Mouse (Mus musculus): ENCODE data around the gene Plcg1.

Plcg1 gene

DNA sequence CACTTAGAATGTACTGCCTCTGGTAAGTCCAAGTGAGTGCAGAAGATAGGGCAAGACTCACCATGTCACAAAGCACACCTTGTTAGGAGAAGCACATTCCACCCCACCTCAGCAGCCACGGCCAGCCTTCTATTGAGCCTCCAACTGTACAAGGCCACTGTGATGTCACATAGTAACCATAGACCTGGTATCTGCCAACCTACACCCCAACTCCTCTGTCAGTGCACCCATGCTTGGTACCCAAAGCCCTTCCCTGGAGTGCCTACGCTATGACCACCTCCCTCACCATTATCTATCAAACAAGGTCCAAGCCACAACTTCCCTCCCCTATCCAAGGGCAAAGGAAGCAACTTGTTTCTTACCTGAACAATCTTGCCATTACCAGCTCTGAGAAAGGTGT lies 37.9 kb downstream of the Plcg1 start:
- no peak for DNase-seq (ENCODE audit: low read depth, low spot score)

DNA sequence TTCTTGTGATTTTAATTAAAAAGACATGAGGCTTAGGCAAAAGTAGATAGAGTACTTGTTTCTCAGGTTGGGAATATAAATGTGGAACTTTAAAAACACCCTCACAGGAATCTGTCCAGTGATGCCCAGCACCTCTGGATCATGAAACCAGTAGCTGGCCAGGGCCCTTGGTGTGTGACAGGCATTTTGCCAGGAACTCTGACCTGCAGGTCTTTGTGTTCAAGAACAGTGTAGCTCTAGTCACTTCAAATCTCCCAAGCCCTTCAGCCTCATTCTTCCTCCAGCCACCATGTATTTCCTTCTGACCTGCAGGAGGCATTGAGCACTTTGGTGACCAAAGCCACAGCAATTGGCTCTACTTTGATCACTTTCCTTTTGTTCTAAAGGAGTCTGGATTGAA lies 39.3 kb downstream of the Plcg1 start:
- DNase-seq (ENCODE audit: low read depth, low spot score), result no peak

DNA sequence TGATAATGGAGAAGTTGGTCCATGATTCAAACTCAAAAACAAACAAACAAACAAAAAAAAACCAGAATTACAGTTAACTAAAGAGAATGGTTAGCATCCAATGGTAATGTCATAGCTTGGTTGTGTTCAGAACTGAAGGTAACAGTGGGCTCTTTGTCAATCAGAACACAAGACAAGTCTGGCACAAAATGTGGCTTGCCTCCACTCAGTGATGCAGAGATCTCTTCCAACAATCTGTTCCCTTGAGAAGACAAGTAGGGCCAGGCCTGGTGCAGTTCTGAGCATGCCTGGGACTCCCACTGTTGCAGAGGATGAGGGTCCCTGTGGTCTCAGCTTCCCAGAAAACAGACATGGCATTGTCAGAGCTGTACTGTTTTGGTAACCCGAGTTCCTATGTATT lies 39.8 kb downstream of the Plcg1 start:
- DNase-seq (ENCODE audit: low read depth, low spot score), result no peak

DNA sequence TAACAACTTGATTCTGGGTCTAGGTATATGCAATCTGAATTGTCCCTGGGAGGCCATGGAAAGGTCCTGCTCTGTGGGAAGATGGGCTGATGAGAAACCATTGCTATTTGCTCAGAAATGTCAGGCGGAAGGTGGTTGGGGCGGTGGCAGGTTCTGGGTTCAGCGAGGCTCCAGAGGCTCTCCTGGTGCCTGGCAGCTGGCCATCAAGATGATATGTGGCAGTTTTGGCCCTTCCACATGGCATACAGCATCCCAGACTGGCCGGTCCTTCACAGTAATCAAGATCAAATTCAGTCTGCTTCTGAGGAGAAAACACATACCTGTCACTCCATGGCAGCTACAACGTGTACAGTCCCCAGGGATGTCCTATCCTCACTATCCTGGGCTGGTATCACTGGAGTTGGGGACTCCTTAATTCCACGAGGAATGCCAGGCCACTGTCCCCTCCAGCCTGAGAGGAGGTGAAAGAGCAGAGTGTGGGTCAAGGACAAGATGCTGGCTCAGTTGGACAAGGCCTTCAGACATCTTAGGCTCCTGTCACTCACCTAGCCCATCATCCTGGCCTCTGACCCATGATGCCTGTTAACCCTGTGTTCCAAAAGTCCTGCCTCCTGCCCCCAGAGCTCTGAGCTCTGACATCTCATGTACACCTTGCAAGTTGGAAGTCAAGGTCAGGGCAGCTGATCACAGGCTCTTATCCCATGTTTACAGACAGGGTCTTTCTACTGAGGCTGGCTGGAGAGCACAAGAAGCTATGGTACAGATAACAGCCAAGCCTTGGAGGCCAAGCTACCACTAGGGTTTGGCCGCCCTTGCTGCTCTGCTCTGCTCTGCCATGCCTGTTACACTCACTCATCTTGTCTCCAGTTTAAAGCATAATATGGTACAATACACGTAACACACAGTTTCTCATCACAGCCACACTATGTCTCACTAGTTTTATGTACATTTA lies 40.5 kb downstream of the Plcg1 start:
- DNase-seq (ENCODE audit: low read depth, low spot score), result no peak

DNA sequence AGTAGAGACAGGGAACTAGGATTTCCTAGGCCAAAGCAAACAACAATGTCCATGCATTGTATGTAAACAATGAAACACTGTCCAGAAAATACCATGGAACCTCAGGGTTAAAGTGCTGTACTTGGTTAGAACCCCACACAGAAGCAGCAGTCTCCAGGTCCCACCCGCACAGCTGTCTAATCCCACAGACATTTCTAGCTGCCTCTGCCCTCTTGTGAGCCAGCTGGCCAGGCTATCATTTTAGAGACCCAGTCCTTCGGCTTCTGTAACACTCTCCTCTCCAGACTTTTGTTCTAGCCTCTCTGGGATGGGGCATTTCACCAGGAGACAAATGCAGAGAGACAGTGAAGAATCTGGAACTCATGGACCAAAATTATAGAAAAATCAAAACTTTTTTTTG lies 46.9 kb downstream of the Plcg1 start:
- no peak for DNase-seq (ENCODE audit: low read depth, low spot score)

DNA sequence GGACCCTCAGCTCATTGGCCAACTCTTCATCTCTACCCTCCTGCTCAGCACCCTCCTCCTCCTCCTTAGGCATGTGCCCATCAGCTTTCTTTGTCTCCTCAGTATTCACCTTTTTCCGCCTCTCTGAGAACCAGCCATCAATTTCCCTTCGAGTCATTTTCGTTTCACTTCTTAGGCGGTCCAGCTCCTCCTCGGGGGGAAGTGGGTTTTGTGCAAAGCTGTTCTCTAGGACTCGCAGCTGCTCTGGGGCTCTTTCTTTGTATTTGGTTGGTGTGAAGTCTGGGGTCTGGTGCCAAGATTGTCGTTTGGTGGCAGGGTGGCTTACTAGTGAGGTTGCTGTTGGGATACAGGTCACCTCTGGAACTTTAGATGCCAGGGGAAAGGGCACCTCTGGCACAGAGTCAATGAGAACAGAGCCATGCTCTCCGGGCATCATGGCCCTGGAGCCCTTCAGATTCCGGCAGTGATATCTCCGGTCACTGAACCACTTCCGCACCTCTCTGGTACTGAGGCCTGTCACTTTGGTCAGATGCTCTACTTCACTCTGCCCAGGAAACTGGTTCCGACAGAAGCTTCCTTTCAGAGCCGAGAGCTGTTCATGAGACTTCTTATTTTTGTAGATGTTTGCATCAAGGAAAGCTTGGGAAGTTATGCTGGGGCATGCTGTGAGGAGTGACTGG lies 49.2 kb downstream of the Plcg1 start:
- DNase-seq (ENCODE audit: low read depth, low spot score), result no peak

DNA sequence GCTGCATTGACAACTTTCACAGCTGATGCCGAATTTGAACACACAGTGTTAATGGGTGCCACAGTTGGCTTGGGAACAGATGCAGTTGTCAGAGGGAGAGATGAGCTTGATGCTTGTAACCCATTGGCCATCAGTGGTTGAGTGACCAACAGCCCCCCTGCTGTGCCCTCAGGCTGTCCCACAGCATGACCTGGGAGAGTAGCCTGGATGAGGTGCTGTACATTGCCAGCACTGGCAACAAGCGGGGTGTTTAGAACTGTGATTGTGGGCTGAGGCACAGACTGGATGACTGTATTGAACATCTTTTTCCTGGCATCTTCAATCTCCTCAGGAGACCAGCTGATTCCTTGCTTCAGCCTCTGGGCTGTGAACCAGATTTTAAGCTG lies 49.7 kb downstream of the Plcg1 start:
- no peak for DNase-seq (ENCODE audit: low read depth, low spot score)

DNA sequence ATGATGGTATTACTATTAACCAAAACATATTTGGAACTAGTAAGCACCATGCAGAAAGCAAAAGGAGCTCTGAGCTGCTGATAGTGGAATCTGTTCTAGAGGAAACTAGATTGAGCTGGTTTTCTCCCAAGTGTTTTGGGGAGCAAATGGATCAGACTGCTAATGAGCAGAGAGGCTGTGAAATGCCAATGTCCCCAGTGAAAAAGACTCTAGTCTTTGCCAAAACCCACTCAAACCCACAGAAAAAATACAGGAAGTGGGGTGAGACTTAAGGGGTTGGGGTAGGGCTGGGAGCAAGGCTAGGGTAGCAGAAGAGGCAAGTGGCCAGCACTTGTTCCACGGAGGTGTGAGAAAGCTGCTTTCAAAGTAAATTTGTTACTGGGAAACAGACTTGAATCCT lies 55.2 kb downstream of the Plcg1 start:
- DNase-seq (ENCODE audit: low read depth, low spot score), result no peak

DNA sequence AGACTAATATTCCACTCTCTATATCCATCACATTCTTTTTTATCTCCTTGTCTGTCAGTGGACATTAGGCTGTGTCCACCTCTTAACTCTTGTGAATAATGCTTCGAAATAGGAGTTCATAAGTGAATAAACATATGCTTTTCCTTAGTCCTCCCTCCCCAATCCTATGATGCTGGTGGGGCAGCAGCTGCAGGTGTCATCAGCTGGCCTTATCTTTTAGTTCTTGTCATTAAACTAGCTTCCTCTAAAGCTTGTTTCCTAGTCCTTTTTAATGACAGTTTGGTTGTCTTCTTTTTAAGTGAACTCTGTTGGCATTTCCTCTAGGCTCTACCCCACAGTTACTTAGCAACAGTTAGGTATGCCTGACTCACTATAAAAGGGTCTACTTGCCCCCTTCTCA lies 57.9 kb downstream of the Plcg1 start:
- no peak for DNase-seq (ENCODE audit: low read depth, low spot score)

DNA sequence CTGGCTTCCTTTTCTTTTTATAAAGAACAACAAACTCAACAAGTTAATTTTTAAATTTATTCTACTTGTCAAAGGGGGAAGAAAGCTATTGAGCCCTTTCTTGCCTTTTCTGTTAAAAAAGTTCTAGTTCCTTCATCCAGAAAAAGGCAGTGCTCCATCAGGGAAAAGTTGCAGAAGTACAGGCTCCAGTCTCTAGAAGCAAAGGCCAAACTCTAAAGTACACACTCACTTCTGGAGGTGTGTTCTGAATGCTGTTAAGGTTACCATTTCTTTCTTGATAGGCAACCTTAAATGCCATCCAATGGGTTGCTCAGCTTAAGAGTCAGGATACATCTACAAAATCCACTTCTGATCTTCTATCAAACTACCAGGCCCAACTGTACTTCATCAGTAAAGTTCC lies 58.6 kb downstream of the Plcg1 start:
- DNase-seq (ENCODE audit: low read depth, low spot score), result no peak

DNA sequence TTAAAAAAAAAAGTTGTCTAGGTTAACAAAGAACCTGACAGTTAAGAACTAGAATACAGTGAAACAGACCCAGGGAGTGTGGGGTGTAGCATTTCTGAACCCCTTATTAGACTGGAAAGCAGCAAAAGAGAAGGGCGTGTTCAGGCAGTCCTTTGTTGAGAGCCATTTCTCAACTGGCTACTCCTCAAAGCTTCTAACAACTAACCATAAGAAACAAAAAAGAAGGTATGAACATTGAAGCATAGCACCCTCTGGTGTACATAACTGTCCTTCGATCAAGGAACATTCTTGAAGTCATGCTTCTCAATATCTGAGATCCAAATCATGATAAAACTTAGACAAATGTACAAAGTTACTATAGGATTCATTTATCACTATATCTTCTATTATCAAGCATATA lies 62.0 kb downstream of the Plcg1 start:
- DNase-seq (ENCODE audit: low read depth, low spot score), result no peak

DNA sequence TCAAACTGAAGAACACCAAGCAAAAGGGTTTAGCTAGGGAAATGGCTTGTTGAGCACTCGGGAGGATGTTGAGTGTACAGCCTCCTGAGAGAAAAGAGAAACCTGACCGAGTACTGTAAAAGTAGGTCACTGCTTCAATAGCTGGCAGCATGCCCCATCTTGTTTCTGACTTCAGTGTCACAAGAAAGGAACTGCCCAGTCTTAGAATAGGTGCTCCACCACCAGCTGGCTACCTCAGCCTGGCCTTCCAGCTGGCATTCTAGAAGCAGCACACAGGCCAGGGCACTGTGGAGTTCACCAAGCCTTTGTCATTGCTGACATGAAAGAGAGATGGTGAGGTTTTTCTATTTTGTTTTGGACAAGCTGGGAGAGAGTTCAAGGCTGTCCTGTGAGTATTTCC lies 65.9 kb downstream of the Plcg1 start:
- DNase-seq (ENCODE audit: low read depth, low spot score), result no peak

DNA sequence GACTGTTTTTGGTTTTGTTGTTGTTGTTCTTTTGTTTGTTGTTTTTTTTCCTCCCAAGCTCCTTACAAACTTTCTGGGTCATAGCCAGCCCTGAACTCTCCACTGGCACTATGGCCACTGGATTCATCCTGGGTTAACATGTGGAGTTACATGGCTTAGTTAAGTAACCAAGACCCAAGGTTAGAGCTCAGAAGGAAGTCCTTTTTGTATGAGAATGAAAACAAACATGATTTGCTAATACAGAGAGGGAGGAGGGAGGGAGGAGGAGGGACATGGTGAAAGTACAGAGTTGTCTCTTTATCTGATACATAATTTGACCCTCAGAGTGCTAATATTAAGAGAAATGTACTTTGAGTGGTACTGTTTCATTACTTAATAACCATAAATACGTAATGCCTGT lies 67.1 kb downstream of the Plcg1 start:
- DNase-seq (ENCODE audit: low read depth, low spot score), result no peak

DNA sequence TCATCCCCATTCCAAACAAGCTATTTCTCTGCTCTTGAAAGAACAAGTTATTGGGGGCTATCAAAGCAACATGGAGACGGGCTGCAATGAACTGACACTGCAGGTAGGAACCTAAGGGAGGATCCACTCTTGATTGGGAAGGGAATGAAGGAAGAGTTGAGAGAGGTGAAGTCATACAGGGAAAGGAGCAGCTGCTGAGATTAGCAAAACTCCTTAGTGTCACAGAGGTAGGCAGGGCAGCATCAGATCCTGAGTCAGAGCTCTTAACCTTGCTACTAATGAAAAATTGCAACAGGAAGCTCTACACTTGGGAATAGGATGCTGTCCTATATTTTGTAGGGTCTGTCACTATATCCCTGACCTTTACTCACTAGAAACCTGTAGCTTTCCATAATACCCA lies 69.9 kb downstream of the Plcg1 start:
- DNase-seq (ENCODE audit: low read depth, low spot score), result no peak

DNA sequence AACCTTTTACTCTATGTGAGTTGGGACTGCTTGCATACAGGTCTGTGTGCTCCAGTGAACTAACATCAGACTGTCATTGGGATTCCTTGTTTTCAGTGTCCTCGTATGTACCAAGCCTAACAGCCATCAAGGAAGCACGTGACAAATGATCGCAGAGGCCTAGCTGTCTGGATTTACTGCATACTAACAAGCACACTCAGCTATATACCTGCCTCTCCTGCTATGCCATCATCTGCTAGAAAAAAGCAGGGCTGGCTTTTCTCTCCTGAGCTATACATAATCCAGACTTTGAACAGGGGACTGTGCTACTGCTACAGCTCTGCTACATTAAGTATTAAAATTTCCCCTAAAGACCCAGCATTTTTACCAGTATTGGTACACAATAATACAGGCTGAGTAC lies 71.2 kb downstream of the Plcg1 start:
- DNase-seq (ENCODE audit: low read depth, low spot score), result no peak

DNA sequence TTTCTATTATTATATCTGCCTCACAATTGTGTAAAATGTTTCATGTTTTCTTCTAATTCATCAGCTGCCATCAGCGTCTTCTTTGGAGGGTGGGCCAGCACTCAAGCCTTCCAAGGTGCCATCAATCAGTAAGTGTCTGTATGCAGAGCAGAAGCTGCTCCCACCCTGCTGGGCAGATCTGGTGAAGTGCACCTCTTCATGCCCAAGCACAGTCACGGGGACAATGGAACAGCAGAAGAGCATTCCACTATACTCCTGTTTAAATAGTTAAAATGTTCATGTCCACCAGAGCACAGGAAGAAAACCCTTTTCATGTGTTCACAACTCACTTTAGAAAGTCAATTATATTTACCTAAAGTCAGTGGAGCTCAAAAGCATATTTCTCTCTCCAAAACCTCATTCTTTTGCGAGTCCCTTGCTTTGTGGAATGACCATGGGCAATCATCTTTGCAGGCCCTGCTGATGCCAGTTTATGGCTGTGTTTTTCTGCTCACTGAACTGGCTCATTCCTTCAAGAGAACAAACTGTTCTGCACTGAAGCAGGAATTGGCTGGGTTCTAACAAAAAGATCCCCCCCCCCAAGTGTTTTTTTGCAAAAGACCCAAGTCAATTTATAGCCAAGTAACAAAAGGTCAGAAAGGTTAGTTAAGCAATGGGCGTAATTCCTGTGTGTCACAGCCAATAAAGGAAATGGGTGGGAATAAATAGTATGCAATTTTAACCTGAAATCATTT lies 73.9 kb downstream of the Plcg1 start:
- no peak for DNase-seq (ENCODE audit: low read depth, low spot score)

DNA sequence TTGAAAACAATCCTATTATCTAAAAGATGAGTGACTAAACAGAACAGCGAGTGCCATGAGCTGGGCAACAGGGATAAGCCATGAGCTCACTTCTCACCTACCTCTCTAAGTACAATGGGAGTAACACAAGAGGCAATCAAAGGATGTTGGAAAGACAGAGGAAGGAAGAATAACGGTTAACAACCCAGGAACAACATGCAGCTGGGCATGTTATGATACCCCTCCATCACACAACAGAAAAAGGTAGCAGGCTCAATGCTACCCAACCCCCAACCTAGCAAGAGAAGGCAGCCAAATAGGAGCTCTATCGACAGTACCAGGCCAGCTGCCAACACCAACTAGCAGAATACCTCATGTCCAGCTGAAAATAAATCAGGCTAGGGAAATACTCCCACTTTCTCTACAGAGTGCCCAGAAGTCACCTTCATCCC lies 75.0 kb downstream of the Plcg1 start:
- no peak for DNase-seq (ENCODE audit: low read depth, low spot score)

DNA sequence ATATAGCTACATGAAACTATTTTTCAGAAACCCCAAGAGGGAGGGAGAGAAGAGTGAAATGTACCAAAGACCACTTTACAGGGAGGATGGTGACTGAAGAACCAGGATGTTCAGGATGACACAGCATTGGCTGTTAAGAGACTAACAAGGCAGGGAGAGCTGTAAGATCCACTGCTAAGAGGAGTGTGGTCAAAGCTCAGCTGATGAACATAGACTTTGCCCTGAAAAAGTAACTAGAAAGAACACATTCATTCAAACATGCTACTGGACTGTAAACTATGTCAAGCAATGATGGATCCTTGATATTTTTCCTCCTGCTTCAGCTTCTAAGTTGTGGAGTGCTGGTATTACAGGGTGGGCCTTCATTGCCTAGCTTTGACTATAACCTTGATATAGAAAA lies 79.3 kb downstream of the Plcg1 start:
- no peak for DNase-seq (ENCODE audit: low read depth, low spot score)

DNA sequence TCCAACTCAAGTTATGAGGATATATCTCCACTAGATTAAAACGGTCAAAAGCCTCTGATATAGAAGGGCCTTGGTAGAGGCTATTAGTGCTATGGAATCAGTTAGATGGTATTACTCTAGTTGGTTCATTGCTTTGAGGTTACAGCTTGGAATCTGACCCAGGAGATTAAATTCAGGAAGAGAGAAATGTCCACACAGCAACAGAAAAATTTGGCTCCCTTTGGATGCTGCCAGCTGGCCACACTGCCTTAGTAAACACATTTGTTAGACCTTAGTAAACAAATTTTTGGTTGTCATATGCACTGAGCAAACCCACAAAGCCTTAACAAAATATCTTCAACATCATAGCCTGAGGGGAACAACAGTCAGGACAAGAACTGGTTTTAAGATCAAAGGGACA lies 79.7 kb downstream of the Plcg1 start:
- no peak for DNase-seq (ENCODE audit: low read depth, low spot score)
